Mouse (Mus musculus): ENCODE measurements around the gene Emid1. TPM values are rescaled to one million over a fixed set of nuclear protein-coding genes. Genes with fewer than 3 reads are reported as not detected.
"Not testable (repeated sequence)": the region's sequence is repeated elsewhere in the genome, so short reads cannot be mapped to it uniquely, and the experiment has no call there.

Gene Emid1
- polyA plus RNA-seq, 1 experiment from 2014 or later = 14.6 TPM

- DNase-seq (ENCODE audit: low spot score) = peak; percentile 99
- peak within 1 kb of the TSS; percentile 96 for H3K4me3 ChIP-seq (ENCODE audit: low read depth, low read length)
- H3K9me3 ChIP-seq (ENCODE audit: control insufficient read depth, low read length) = no peaks in the 10 kb centered on the region
- peak within 1 kb of the TSS; percentile 94 for H3K4me2 ChIP-seq
- H3K4me1 ChIP-seq (replicated peaks; ENCODE audit: control insufficient read depth, insufficient read depth, low read length) = peaks cover 39% of the 10 kb centered on the region
- no peaks in the 10 kb centered on the region for H3K27me3 ChIP-seq (replicated peaks; ENCODE audit: control insufficient read depth, insufficient read depth, low read length)
- peak within 1 kb of the TSS; percentile 96 for H3K27ac ChIP-seq (ENCODE audit: low read depth, low read length)
- H3K9ac ChIP-seq (ENCODE audit: low read depth, low read length) = peak within 1 kb of the TSS; percentile 100
- peaks cover 7% of the 10 kb centered on the region; the same call in 1 of the 2 replicates for H3K36me3 ChIP-seq (ENCODE audit: control insufficient read depth, insufficient read depth, low read length)
- WGBS = under 1% methylated on average over 92 of the region's 92 CpGs
- ATAC-seq (replicated peaks; ENCODE audit: low FRiP score) = peak; percentile 86
Measured at GRCm38 (mm10) chr11:5098736-5099542, 53.1 kb downstream of the Emid1 start, which contains the start of the genes Rhbdd3 and Ewsr1. Gene Rhbdd3, plus strand, starts transcription at chr11:5098926. Gene Ewsr1, minus strand, starts transcription at chr11:5099266.

- Histone ChIP-seq H3K36me3 (ENCODE audit: control insufficient read depth, insufficient read depth, low read length) (0 out of 2 replicates have a peak, but pooled peaks cover 3% of the 10 kb centered on the region), H3K4me2 (peak overlapping the region; percentile 88), H3K27me3 (replicated peaks; ENCODE audit: control insufficient read depth, insufficient read depth, low read length) (no peaks in the 10 kb centered on the region), H3K4me1 (replicated peaks; ENCODE audit: control insufficient read depth, insufficient read depth, low read length) (peaks cover 43% of the 10 kb centered on the region), H3K27ac (ENCODE audit: low read depth, low read length) (peak overlapping the region; percentile 96), H3K4me3 (ENCODE audit: low read depth, low read length) (peak overlapping the region; percentile 96), H3K9me3 (ENCODE audit: control insufficient read depth, low read length) (no peaks in the 10 kb centered on the region), H3K9ac (ENCODE audit: low read depth, low read length) (peak overlapping the region; percentile 100)
- ATAC-seq (replicated peaks; ENCODE audit: low FRiP score) = no peak
- WGBS = under 1% methylated on average over 44 of the region's 44 CpGs
- peak; percentile 64 for DNase-seq (ENCODE audit: low spot score)
Measured at GRCm38 (mm10) chr11:5098035-5098735, 53.9 kb downstream of the Emid1 start.

GRCm38 (mm10) chr11:5096480-5097020 lies 55.5 kb downstream of the Emid1 start:
- H3K36me3 ChIP-seq (ENCODE audit: control insufficient read depth, insufficient read depth, low read length) = peaks cover 9% of the 10 kb centered on the region; the same call in 1 of the 2 replicates
- no peak overlapping the region for H3K27ac ChIP-seq (ENCODE audit: low read depth, low read length)
- 59% methylated on average over 8 of the region's 8 CpGs for WGBS
- H3K4me1 ChIP-seq (replicated peaks; ENCODE audit: control insufficient read depth, insufficient read depth, low read length) = peaks cover 35% of the 10 kb centered on the region
- peak overlapping the region; percentile 96 for H3K4me3 ChIP-seq (ENCODE audit: low read depth, low read length)
- H3K27me3 ChIP-seq (replicated peaks; ENCODE audit: control insufficient read depth, insufficient read depth, low read length) = no peaks in the 10 kb centered on the region
- no peaks in the 10 kb centered on the region for H3K9me3 ChIP-seq (ENCODE audit: control insufficient read depth, low read length)
- peak overlapping the region; percentile 100 for H3K9ac ChIP-seq (ENCODE audit: low read depth, low read length)
- H3K4me2 ChIP-seq = peak overlapping the region; percentile 88
- DNase-seq (ENCODE audit: low spot score) (no peak), ATAC-seq (replicated peaks; ENCODE audit: low FRiP score) (no peak)

- no peak overlapping the region for H3K27ac ChIP-seq (ENCODE audit: low read depth, low read length)
- WGBS = 76% methylated on average over 5 of the region's 5 CpGs
- ATAC-seq (replicated peaks; ENCODE audit: low FRiP score) = no peak
Measured at GRCm38 (mm10) chr11:5095877-5096276, 56.2 kb downstream of the Emid1 start.

GRCm38 (mm10) chr11:5091706-5092105 lies 60.4 kb downstream of the Emid1 start:
- 61% methylated on average over 2 of the region's 2 CpGs for WGBS
- no peaks in the 10 kb centered on the region for H3K27me3 ChIP-seq (replicated peaks; ENCODE audit: control insufficient read depth, insufficient read depth, low read length)
- no peak for DNase-seq (ENCODE audit: low spot score)

More at GRCm38 (mm10) chr11:5095877-5096276, 56.2 kb downstream of the Emid1 start:
- Histone ChIP-seq H3K36me3 (ENCODE audit: control insufficient read depth, insufficient read depth, low read length) (peaks cover 9% of the 10 kb centered on the region; the same call in 1 of the 2 replicates), H3K4me3 (ENCODE audit: low read depth, low read length) (peak overlapping the region; percentile 10; the same call in 1 of the 2 replicates), H3K4me2 (peak overlapping the region; percentile 88), H3K9me3 (ENCODE audit: control insufficient read depth, low read length) (no peaks in the 10 kb centered on the region), H3K4me1 (replicated peaks; ENCODE audit: control insufficient read depth, insufficient read depth, low read length) (peaks cover 32% of the 10 kb centered on the region), H3K9ac (ENCODE audit: low read depth, low read length) (no peak overlapping the region), H3K27me3 (replicated peaks; ENCODE audit: control insufficient read depth, insufficient read depth, low read length) (no peaks in the 10 kb centered on the region)
- DNase-seq (ENCODE audit: low spot score) = no peak

GRCm38 (mm10) chr11:5089147-5089546 lies 62.9 kb downstream of the Emid1 start:
- Histone ChIP-seq H3K36me3 (ENCODE audit: control insufficient read depth, insufficient read depth, low read length) (peaks cover 51% of the 10 kb centered on the region), H3K27me3 (replicated peaks; ENCODE audit: control insufficient read depth, insufficient read depth, low read length) (no peaks in the 10 kb centered on the region), H3K4me3 (ENCODE audit: low read depth, low read length) (no peak overlapping the region), H3K4me1 (replicated peaks; ENCODE audit: control insufficient read depth, insufficient read depth, low read length) (peaks cover 7% of the 10 kb centered on the region; the same call in 1 of the 2 replicates), H3K27ac (ENCODE audit: low read depth, low read length) (no peak overlapping the region), H3K9ac (ENCODE audit: low read depth, low read length) (no peak overlapping the region), H3K9me3 (ENCODE audit: control insufficient read depth, low read length) (no peaks in the 10 kb centered on the region), H3K4me2 (no peak overlapping the region)
- DNase-seq (ENCODE audit: low spot score) = no peak
- 97% methylated on average over 1 of the region's 1 CpGs for WGBS
- no peak for ATAC-seq (replicated peaks; ENCODE audit: low FRiP score)

More at GRCm38 (mm10) chr11:5091706-5092105, 60.4 kb downstream of the Emid1 start:
- no peak overlapping the region for H3K9ac ChIP-seq (ENCODE audit: low read depth, low read length)
- ATAC-seq (replicated peaks; ENCODE audit: low FRiP score) = no peak
- H3K4me2 ChIP-seq = no peak overlapping the region
- H3K9me3 ChIP-seq (ENCODE audit: control insufficient read depth, low read length) = no peaks in the 10 kb centered on the region
- peaks cover 17% of the 10 kb centered on the region for H3K4me1 ChIP-seq (replicated peaks; ENCODE audit: control insufficient read depth, insufficient read depth, low read length)
- peaks cover 30% of the 10 kb centered on the region for H3K36me3 ChIP-seq (ENCODE audit: control insufficient read depth, insufficient read depth, low read length)
- no peak overlapping the region for H3K4me3 ChIP-seq (ENCODE audit: low read depth, low read length)
- no peak overlapping the region for H3K27ac ChIP-seq (ENCODE audit: low read depth, low read length)

GRCm38 (mm10) chr11:5076843-5077242 lies 75.2 kb downstream of the Emid1 start:
- WGBS = 77% methylated on average over 4 of the region's 5 CpGs
- H3K4me2 ChIP-seq; H3K27me3 ChIP-seq (replicated peaks; ENCODE audit: control insufficient read depth, insufficient read depth, low read length); H3K27ac ChIP-seq (ENCODE audit: low read depth, low read length); DNase-seq (ENCODE audit: low spot score); ATAC-seq (replicated peaks; ENCODE audit: low FRiP score); H3K4me3 ChIP-seq (ENCODE audit: low read depth, low read length); H3K4me1 ChIP-seq (replicated peaks; ENCODE audit: control insufficient read depth, insufficient read depth, low read length); H3K9me3 ChIP-seq (ENCODE audit: control insufficient read depth, low read length); H3K9ac ChIP-seq (ENCODE audit: low read depth, low read length): not testable (repeated sequence)
- H3K36me3 ChIP-seq (ENCODE audit: control insufficient read depth, insufficient read depth, low read length) = peaks cover 63% of the 10 kb centered on the region

- no peaks in the 10 kb centered on the region for H3K9me3 ChIP-seq (ENCODE audit: control insufficient read depth, low read length)
- H3K4me3 ChIP-seq (ENCODE audit: low read depth, low read length) = no peak overlapping the region
- H3K27ac ChIP-seq (ENCODE audit: low read depth, low read length) = no peak overlapping the region
- no peak overlapping the region for H3K4me2 ChIP-seq
- no peak for DNase-seq (ENCODE audit: low spot score)
- H3K27me3 ChIP-seq (replicated peaks; ENCODE audit: control insufficient read depth, insufficient read depth, low read length) = no peaks in the 10 kb centered on the region
- no peak overlapping the region for H3K9ac ChIP-seq (ENCODE audit: low read depth, low read length)
- no peak for ATAC-seq (replicated peaks; ENCODE audit: low FRiP score)
- H3K36me3 ChIP-seq (ENCODE audit: control insufficient read depth, insufficient read depth, low read length) = peaks cover 68% of the 10 kb centered on the region
- H3K4me1 ChIP-seq (replicated peaks; ENCODE audit: control insufficient read depth, insufficient read depth, low read length) = no peaks in the 10 kb centered on the region
Measured at GRCm38 (mm10) chr11:5075760-5076159, 76.3 kb downstream of the Emid1 start.
